Mouse (Mus musculus) lung, adult 10 weeks (tissue): ENCODE results near the gene Ccar1. TPM values are rescaled to one million over a fixed set of nuclear protein-coding genes. Genes with fewer than 3 reads are reported as not detected.

Experiments used
- polyA plus RNA-seq: library from polyadenylated mRNA; stranded (reverse); fragments of 350-450 nt; fragmentation: Illumina TruSeq; extraction: RNeasy Lipid Tissue Mini Kit (QIAGEN cat#74804); gene quantifications from one replicate; pipeline ENCODE4 v1.2.3, GENCODE M21; 2014; ENCODE audit warnings: low read depth, low replicate concordance; ENCODE audit not compliant: insufficient read depth

Ccar1 gene
- 14.0 TPM for polyA plus RNA-seq

GRCm38 (mm10) chr10:62792177-62793090 lies at the start of gene Ccar1:
Gene Ccar1, minus strand, starts transcription at chr10:62792286.

GRCm38 (mm10) chr10:62725771-62726687 lies 66.1 kb downstream of the Ccar1 start, which contains the start of gene Stox1:
Gene Stox1, minus strand, starts transcription at chr10:62726128.

Other genes with a start within 250 kb of the Ccar1 start
- gene Kif1bp, start 213.8 kb downstream of the Ccar1 start, polyA plus RNA-seq: 24.5 TPM
- gene Ddx21, start 190.0 kb downstream of the Ccar1 start, polyA plus RNA-seq: 16.6 TPM
- 53.1 TPM for gene Ddx50, start 141.1 kb downstream of the Ccar1 start, polyA plus RNA-seq
- gene Stox1, start 66.2 kb downstream of the Ccar1 start, polyA plus RNA-seq: 3.1 TPM
- gene Tet1, start 116.7 kb upstream of the Ccar1 start, polyA plus RNA-seq: 0.30 TPM
- 11.1 TPM for gene Slc25a16, start 128.3 kb upstream of the Ccar1 start, polyA plus RNA-seq
- gene Dna2, start 154.7 kb upstream of the Ccar1 start, polyA plus RNA-seq: 1.9 TPM
- 3.8 TPM for gene Rufy2, start 187.9 kb upstream of the Ccar1 start, polyA plus RNA-seq
- 41.0 TPM for gene Hnrnph3, start 231.9 kb upstream of the Ccar1 start, polyA plus RNA-seq
- gene Pbld2, start 232.0 kb upstream of the Ccar1 start, polyA plus RNA-seq: 1.7 TPM